Mouse (Mus musculus) liver, embryonic 13.5 days (tissue): Measurements from ENCODE around the gene Ralgapa1. TPM values are rescaled to one million over a fixed set of nuclear protein-coding genes. Genes with fewer than 3 reads are reported as not detected.

Source experiments
- ATAC-seq: fragments of 200-750 bp; cut with Nextera tagmentation; 2 replicates; pipeline ENCODE4 v1.8.0; 2017; ENCODE audit warnings: low read depth, mild to moderate bottlenecking, moderate number of reproducible peaks, moderate library complexity
- DNase-seq: peaks from one replicate; pipeline ENCODE4 v3.0.0; 2022
- H3K27ac ChIP-seq: fragments of 300-500 bp; sonication (generic); 2 replicates; pipeline ENCODE4 v1.5.1; 2015; ENCODE audit warnings: moderate library complexity, mild to moderate bottlenecking, inconsistent platforms
- H3K27me3 ChIP-seq: fragments of 300-500 bp; sonication (generic); 2 replicates; pipeline ENCODE4 v1.6.1; 2015; ENCODE audit warnings: mild to moderate bottlenecking, inconsistent platforms
- H3K36me3 ChIP-seq: fragments of 300-500 bp; sonication (generic); 2 replicates; pipeline ENCODE4 v1.6.1; 2015; ENCODE audit warnings: mild to moderate bottlenecking, inconsistent platforms
- H3K4me1 ChIP-seq: fragments of 300-500 bp; sonication (generic); replicated peaks from 2 replicates; pipeline ENCODE4 v1.6.1; 2015; ENCODE audit warnings: inconsistent platforms
- H3K4me2 ChIP-seq: fragments of 300-500 bp; sonication (generic); 2 replicates; pipeline ENCODE4 v1.6.1; 2015; ENCODE audit warnings: inconsistent platforms, mild to moderate bottlenecking, moderate library complexity
- H3K4me3 ChIP-seq: fragments of 300-500 bp; sonication (generic); replicated peaks from 2 replicates; pipeline ENCODE4 v1.5.1; 2015; ENCODE audit warnings: mild to moderate bottlenecking, inconsistent platforms
- H3K9ac ChIP-seq: fragments of 300-500 bp; sonication (generic); 2 replicates; pipeline ENCODE4 v1.6.1; 2015; ENCODE audit warnings: mild to moderate bottlenecking, inconsistent platforms
- H3K9me3 ChIP-seq: fragments of 300-500 bp; sonication (generic); replicated peaks from 2 replicates; pipeline ENCODE4 v1.6.1; 2016; ENCODE audit warnings: inconsistent platforms
- WGBS: fragments of 180-500 bp; shearing (Covaris S2); methylation state at CpG from one replicate; pipeline ENCODE4 v1.1.7; 2015; ENCODE audit not compliant: insufficient replicate concordance; 5-methylcytosine and 5-hydroxymethylcytosine counted together
- polyA plus RNA-seq: library from polyadenylated mRNA; unstranded; fragments of >200 nt; fragmentation: Nextera tagmentation; extraction: Ambion mirVana; gene quantifications from 2 replicates; pipeline ENCODE4 v1.2.1, GENCODE M21; 2015

The Ralgapa1 gene
- polyA plus RNA-seq, result 4.0 and 4.9 TPM in 2 replicates

- Histone ChIP-seq H3K9me3 (no peaks in the 10 kb centered on the region; the same call in 1 of the 2 replicates), H3K27ac (peak within 1 kb of the TSS; percentile 88), H3K4me3 (peak within 1 kb of the TSS; percentile 90), H3K4me1 (peaks cover 26% of the 10 kb centered on the region), H3K9ac (peak within 1 kb of the TSS; percentile 91), H3K27me3 (no peaks in the 10 kb centered on the region), H3K36me3 (no peaks in the 10 kb centered on the region), H3K4me2 (peak within 1 kb of the TSS; percentile 94)
- ATAC-seq, result peak; percentile 87
- peak; percentile 77 for DNase-seq
- 2% methylated on average over 66 of the region's 78 CpGs for WGBS
Measured at GRCm38 (mm10) chr12:55820661-55821314, at the start of gene Ralgapa1. Gene Ralgapa1 (minus strand): TSS chr12:55821167.

- no peaks in the 10 kb centered on the region for H3K27me3 ChIP-seq
- peaks cover 16% of the 10 kb centered on the region for H3K4me1 ChIP-seq
- no peak overlapping the region for H3K27ac ChIP-seq
- H3K9me3 ChIP-seq, result no peaks in the 10 kb centered on the region
- DNase-seq (no peak), ATAC-seq (no peak)
- H3K4me2 ChIP-seq, result no peak overlapping the region
- H3K9ac ChIP-seq, result no peak overlapping the region
- H3K36me3 ChIP-seq, result peaks cover 50% of the 10 kb centered on the region
- no peak overlapping the region for H3K4me3 ChIP-seq
- WGBS, result 58% methylated on average over 5 of the region's 5 CpGs
Measured at GRCm38 (mm10) chr12:55869622-55870322, 48.8 kb upstream of the Ralgapa1 start.

GRCm38 (mm10) chr12:55867738-55868137 lies 46.8 kb upstream of the Ralgapa1 start:
- ATAC-seq (peak; percentile 84), DNase-seq (no peak)
- Histone ChIP-seq H3K36me3 (peaks cover 56% of the 10 kb centered on the region), H3K4me3 (no peak overlapping the region), H3K9ac (no peak overlapping the region), H3K4me2 (no peak overlapping the region), H3K4me1 (peaks cover 16% of the 10 kb centered on the region), H3K9me3 (no peaks in the 10 kb centered on the region), H3K27ac (no peak overlapping the region), H3K27me3 (no peaks in the 10 kb centered on the region)
- WGBS, result 46% methylated on average over 4 of the region's 4 CpGs

- 71% methylated on average over 7 of the region's 7 CpGs for WGBS
- H3K4me3 ChIP-seq, result no peak overlapping the region
- peaks cover 39% of the 10 kb centered on the region for H3K4me1 ChIP-seq
- 0 out of 2 replicates have a peak, but pooled peaks have one; percentile 35 for ATAC-seq
- H3K36me3 ChIP-seq, result peaks cover 45% of the 10 kb centered on the region
- no peaks in the 10 kb centered on the region for H3K27me3 ChIP-seq
- H3K9ac ChIP-seq, result peak overlapping the region; percentile 39; the same call in 1 of the 2 replicates
- H3K27ac ChIP-seq, result peak overlapping the region; percentile 88
- no peak for DNase-seq
- H3K4me2 ChIP-seq, result peak overlapping the region; percentile 48; the same call in 1 of the 2 replicates
- peaks cover 11% of the 10 kb centered on the region; the same call in 1 of the 2 replicates for H3K9me3 ChIP-seq
Measured at GRCm38 (mm10) chr12:55860631-55861030, 39.7 kb upstream of the Ralgapa1 start.

GRCm38 (mm10) chr12:55859409-55860349 lies 38.7 kb upstream of the Ralgapa1 start:
- DNase-seq (peak; percentile 15), ATAC-seq (peak; percentile 88)
- peak overlapping the region; percentile 39; the same call in 1 of the 2 replicates for H3K9ac ChIP-seq
- H3K9me3 ChIP-seq, result peaks cover 11% of the 10 kb centered on the region; the same call in 1 of the 2 replicates
- H3K4me2 ChIP-seq, result peak overlapping the region; percentile 48
- H3K27me3 ChIP-seq, result no peaks in the 10 kb centered on the region
- H3K27ac ChIP-seq, result peak overlapping the region; percentile 88
- 59% methylated on average over 17 of the region's 17 CpGs for WGBS
- peaks cover 36% of the 10 kb centered on the region for H3K4me1 ChIP-seq
- peaks cover 51% of the 10 kb centered on the region for H3K36me3 ChIP-seq
- H3K4me3 ChIP-seq, result no peak overlapping the region

GRCm38 (mm10) chr12:55850650-55851049 lies 29.7 kb upstream of the Ralgapa1 start:
- peaks cover 35% of the 10 kb centered on the region for H3K36me3 ChIP-seq
- H3K27me3 ChIP-seq, result no peaks in the 10 kb centered on the region
- peaks cover 31% of the 10 kb centered on the region for H3K4me1 ChIP-seq
- no peak overlapping the region for H3K9ac ChIP-seq
- DNase-seq (peak; percentile 45), ATAC-seq (peak; percentile 95)
- H3K9me3 ChIP-seq, result peaks cover 5% of the 10 kb centered on the region; the same call in 1 of the 2 replicates
- H3K27ac ChIP-seq, result peak overlapping the region; percentile 69
- peak overlapping the region; percentile 2; the same call in 1 of the 2 replicates for H3K4me2 ChIP-seq
- no peak overlapping the region for H3K4me3 ChIP-seq

GRCm38 (mm10) chr12:55847851-55848250 lies 26.9 kb upstream of the Ralgapa1 start:
- peaks cover 37% of the 10 kb centered on the region for H3K36me3 ChIP-seq

GRCm38 (mm10) chr12:55846741-55847140 lies 25.8 kb upstream of the Ralgapa1 start:
- peaks cover 48% of the 10 kb centered on the region for H3K36me3 ChIP-seq
- H3K27me3 ChIP-seq, result no peaks in the 10 kb centered on the region
- peaks cover 5% of the 10 kb centered on the region; the same call in 1 of the 2 replicates for H3K9me3 ChIP-seq
- peaks cover 20% of the 10 kb centered on the region for H3K4me1 ChIP-seq
- no peak overlapping the region for H3K27ac ChIP-seq
- no peak for ATAC-seq
- no peak overlapping the region for H3K9ac ChIP-seq
- no peak overlapping the region for H3K4me2 ChIP-seq
- peak; percentile 23 for DNase-seq
- H3K4me3 ChIP-seq, result no peak overlapping the region
- WGBS, result 56% methylated on average over 1 of the region's 1 CpGs

More at GRCm38 (mm10) chr12:55847851-55848250, 26.9 kb upstream of the Ralgapa1 start:
- ATAC-seq (no peak), DNase-seq (no peak)
- no peak overlapping the region for H3K27ac ChIP-seq
- no peak overlapping the region for H3K4me2 ChIP-seq
- peaks cover 28% of the 10 kb centered on the region for H3K4me1 ChIP-seq
- no peak overlapping the region for H3K4me3 ChIP-seq
- H3K9me3 ChIP-seq, result peaks cover 5% of the 10 kb centered on the region; the same call in 1 of the 2 replicates
- H3K27me3 ChIP-seq, result no peaks in the 10 kb centered on the region
- H3K9ac ChIP-seq, result no peak overlapping the region
- WGBS, result 88% methylated on average over 4 of the region's 4 CpGs

GRCm38 (mm10) chr12:55837495-55837894 lies 16.5 kb upstream of the Ralgapa1 start:
- H3K4me2 ChIP-seq, result peak overlapping the region; percentile 84
- no peak for DNase-seq
- peak overlapping the region; percentile 87 for H3K4me3 ChIP-seq
- peaks cover 17% of the 10 kb centered on the region for H3K4me1 ChIP-seq
- H3K27me3 ChIP-seq, result no peaks in the 10 kb centered on the region
- peaks cover 12% of the 10 kb centered on the region; the same call in 1 of the 2 replicates for H3K36me3 ChIP-seq
- H3K9ac ChIP-seq, result peak overlapping the region; percentile 87; the same call in 1 of the 2 replicates
- 73% methylated on average over 3 of the region's 3 CpGs for WGBS
- H3K27ac ChIP-seq, result no peak overlapping the region
- no peaks in the 10 kb centered on the region for H3K9me3 ChIP-seq
- ATAC-seq, result no peak

GRCm38 (mm10) chr12:55836199-55836951 lies 15.4 kb upstream of the Ralgapa1 start, which contains the start of gene Brms1l:
Gene Brms1l (plus strand): TSS chr12:55836324.
- Histone ChIP-seq H3K4me1 (peaks cover 17% of the 10 kb centered on the region), H3K9ac (peak within 1 kb of the TSS; percentile 87), H3K27ac (peak within 1 kb of the TSS; percentile 90), H3K36me3 (peaks cover under 1% of the 10 kb centered on the region; the same call in 1 of the 2 replicates), H3K4me2 (peak within 1 kb of the TSS; percentile 84), H3K4me3 (peak within 1 kb of the TSS; percentile 87), H3K27me3 (no peaks in the 10 kb centered on the region), H3K9me3 (no peaks in the 10 kb centered on the region)
- under 1% methylated on average over 77 of the region's 77 CpGs for WGBS
- DNase-seq (peak; percentile 95), ATAC-seq (peak; percentile 99)
